Comparison of ENCODE assay signal across 8 mouse cellular contexts in genomic region chr6:146010093-146010764, GRCm38 (mm10).
DNase-seq lines count a peak whose midpoint lies in the region; ATAC-seq lines count a peak whose summit lies in the region.

No protein-coding gene starts in this region.

- no peak overlapping the region for H3K4me2 ChIP-seq in forebrain, embryonic 15.5 days (replicated peaks)

- H3K27ac ChIP-seq in forebrain, embryonic 15.5 days (replicated peaks) = peak overlapping the region; percentile 32

- no peak overlapping the region for H3K4me3 ChIP-seq in forebrain, embryonic 15.5 days

- peak; percentile 83 for DNase-seq in 3T3-L1 (ENCODE audit: low read depth, low spot score)
- peak; percentile 63 for DNase-seq in adrenal gland, postnatal 14 days
- DNase-seq in heart, postnatal 36 days = peak; percentile 50 to 73
- DNase-seq in layer of hippocampus, postnatal 14 days (ENCODE audit: low spot score in 2 of 2) = peak; percentile 43 to 52
- peak; percentile 35 for DNase-seq in right cerebral cortex, postnatal 25 days
- DNase-seq in urinary bladder, adult 2 months (ENCODE audit: low spot score) = no peak
- no peak for DNase-seq in thymus, adult 18-20 months

- peaks cover 7% of the 10 kb centered on the region for H3K4me1 ChIP-seq in forebrain, embryonic 15.5 days

- intact Hi-C loops in heart, postnatal 36 days (cut with DNase I) = no loop called here

- no peaks in the 10 kb centered on the region for H3K9me3 ChIP-seq in forebrain, embryonic 15.5 days

- peak; percentile 49 for ATAC-seq in forebrain, embryonic 15.5 days (replicated peaks)

- H3K27me3 ChIP-seq in forebrain, embryonic 15.5 days = no peaks in the 10 kb centered on the region

- H3K9ac ChIP-seq in forebrain, embryonic 15.5 days (replicated peaks) = no peak overlapping the region

- no peaks in the 10 kb centered on the region for H3K36me3 ChIP-seq in forebrain, embryonic 15.5 days

- 62% methylated on average over 12 of the region's 12 CpGs for WGBS in forebrain, embryonic 15.5 days

Comparison
In these comparisons a context has a peak if more than half of its experiments do, and no peak if none do; other contexts are left out.
1. DNase-seq: peak in 3T3-L1 (single experiment), adrenal gland, postnatal 14 days (single experiment), heart, postnatal 36 days (2 of 2), layer of hippocampus, postnatal 14 days (2 of 2) and right cerebral cortex, postnatal 25 days (single experiment); none in urinary bladder, adult 2 months (single experiment) and thymus, adult 18-20 months (0 of 2).